Comparison of ENCODE assay signal across 12 mouse cellular contexts in the genomic region with DNA sequence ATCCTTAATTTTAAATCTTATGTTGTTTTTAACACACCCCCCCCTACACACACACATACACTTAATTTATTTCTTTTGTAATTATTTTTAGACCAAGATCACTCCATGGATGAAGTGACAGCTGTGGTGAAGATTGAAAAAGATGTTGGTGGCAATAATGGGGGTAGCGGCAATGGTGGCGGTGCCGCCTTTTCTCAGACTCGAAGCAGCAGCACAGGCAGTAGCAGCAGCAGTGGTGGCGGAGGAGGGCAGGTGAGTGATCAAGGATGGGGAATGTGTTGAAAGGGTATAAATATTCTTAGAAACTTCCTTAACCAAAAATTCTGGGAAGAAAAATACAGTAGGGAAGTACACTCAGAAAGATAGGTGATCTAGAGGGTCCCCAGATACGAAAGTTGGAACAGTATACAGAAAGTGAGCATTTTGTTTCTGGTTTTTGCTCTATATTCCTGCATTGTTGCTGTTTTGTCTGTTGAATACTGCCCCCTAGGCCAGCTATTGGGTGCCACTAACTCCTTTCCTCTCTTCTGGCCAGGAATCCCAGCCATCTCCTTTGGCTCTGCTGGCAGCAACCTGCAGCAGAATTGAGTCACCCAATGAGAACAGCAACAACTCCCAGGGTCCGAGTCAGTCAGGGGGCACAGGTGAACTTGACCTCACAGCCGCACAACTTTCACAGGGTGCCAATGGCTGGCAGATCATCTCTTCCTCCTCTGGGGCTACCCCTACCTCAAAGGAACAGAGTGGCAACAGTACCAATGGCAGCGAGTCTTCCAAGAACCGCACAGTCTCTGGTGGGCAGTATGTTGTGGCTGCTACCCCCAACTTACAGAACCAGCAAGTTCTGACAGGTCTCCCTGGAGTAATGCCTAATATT. TPM values are rescaled to one million over a fixed set of nuclear protein-coding genes. Genes with fewer than 3 reads are reported as not detected.
DNase-seq lines count a peak whose midpoint lies in the region; ATAC-seq and TF ChIP-seq lines count a peak whose summit lies in the region.
"Had no signal": no experiment of that assay in that cellular context is flagged by ENCODE, and none has a peak within 500 bp of the region (broad histone marks: within the 10 kb centered on the region; RNA-seq: fewer than 3 reads in every experiment).

No protein-coding gene starts in this region.

- peaks cover 52% of the 10 kb centered on the region for H3K36me3 ChIP-seq in heart, embryonic 10.5 days
- peaks cover 54% of the 10 kb centered on the region for H3K36me3 ChIP-seq in midbrain, embryonic 10.5 days
- H3K36me3 ChIP-seq in midbrain, embryonic 15.5 days (replicated peaks), result peaks cover 31% of the 10 kb centered on the region
- H3K36me3 ChIP-seq in hindbrain, embryonic 15.5 days, result peaks cover 40% of the 10 kb centered on the region
- H3K36me3 ChIP-seq in myocyte (ENCODE audit: control insufficient read depth, insufficient read depth), result peaks cover 45% of the 10 kb centered on the region

- H3K79me2 ChIP-seq in myocyte (ENCODE audit: control insufficient read depth, insufficient read depth), result peaks cover 62% of the 10 kb centered on the region

- no peak for TF ChIP-seq POLR2A in myocyte (IDR thresholded peaks at IDR 0.05; ENCODE audit: insufficient read length, low read depth)

- ATAC-seq in midbrain, embryonic 15.5 days (replicated peaks), result no peak
- no peak for ATAC-seq in hindbrain, embryonic 15.5 days (ENCODE audit: low FRiP score, low read depth)
- no peak for ATAC-seq in erythroid progenitor cell, adult 5-6 weeks (replicated peaks; ENCODE audit: low FRiP score, poor library complexity, severe bottlenecking)

- intact Hi-C loops in heart, postnatal 14 days (cut with DNase I), result no loop called here

- peaks cover 29% of the 10 kb centered on the region for H3K4me1 ChIP-seq in heart, embryonic 10.5 days
- H3K4me1 ChIP-seq in midbrain, embryonic 10.5 days, result peaks cover 53% of the 10 kb centered on the region
- H3K4me1 ChIP-seq in midbrain, embryonic 15.5 days, result peaks cover 55% of the 10 kb centered on the region
- peaks cover 56% of the 10 kb centered on the region for H3K4me1 ChIP-seq in hindbrain, embryonic 15.5 days (replicated peaks)

- peak overlapping the region; percentile 12; the same call in 1 of the 2 replicates for H3K4me3 ChIP-seq in heart, embryonic 10.5 days
- H3K4me3 ChIP-seq in midbrain, embryonic 10.5 days, result peak overlapping the region; percentile 16; the same call in 1 of the 2 replicates
- H3K4me3 ChIP-seq in midbrain, embryonic 15.5 days, result no peak overlapping the region
- peak overlapping the region; percentile 85; the same call in 1 of the 2 replicates for H3K4me3 ChIP-seq in hindbrain, embryonic 15.5 days
- H3K4me3 ChIP-seq in myocyte, result peak overlapping the region; percentile 33

- H3K27ac ChIP-seq in heart, embryonic 10.5 days, result no peak overlapping the region
- H3K27ac ChIP-seq in midbrain, embryonic 10.5 days (replicated peaks), result no peak overlapping the region
- no peak overlapping the region for H3K27ac ChIP-seq in midbrain, embryonic 15.5 days
- no peak overlapping the region for H3K27ac ChIP-seq in hindbrain, embryonic 15.5 days (replicated peaks)

- no peak overlapping the region for H3K9ac ChIP-seq in midbrain, embryonic 15.5 days
- H3K9ac ChIP-seq in hindbrain, embryonic 15.5 days, result no peak overlapping the region

- H3K27me3 ChIP-seq in heart, embryonic 10.5 days (ENCODE audit: insufficient read depth, poor library complexity, severe bottlenecking), result no peaks in the 10 kb centered on the region
- no peaks in the 10 kb centered on the region for H3K27me3 ChIP-seq in midbrain, embryonic 10.5 days (ENCODE audit: low read depth, poor library complexity, severe bottlenecking)
- no peaks in the 10 kb centered on the region for H3K27me3 ChIP-seq in midbrain, embryonic 15.5 days (replicated peaks)
- no peaks in the 10 kb centered on the region for H3K27me3 ChIP-seq in hindbrain, embryonic 15.5 days
- no peaks in the 10 kb centered on the region for H3K27me3 ChIP-seq in myocyte (ENCODE audit: control insufficient read depth, insufficient read depth, insufficient read length)

- DNase-seq in heart, embryonic 10.5 days (ENCODE audit: low spot score), result no peak
- no peak for DNase-seq in heart, postnatal 14 days
- no peak for DNase-seq in midbrain, embryonic 10.5 days (ENCODE audit: low spot score)
- no peak for DNase-seq in yolk sac, embryonic 10.5 days (ENCODE audit: low spot score)
- DNase-seq: adrenal gland, postnatal 10 days; cerebellum, postnatal 14 days; layer of hippocampus, adult 9-11 months had no signal

- no peak overlapping the region for H3K4me2 ChIP-seq in midbrain, embryonic 15.5 days
- no peak overlapping the region for H3K4me2 ChIP-seq in hindbrain, embryonic 15.5 days
- H3K4me2 ChIP-seq in myocyte (ENCODE audit: low read depth), result peak overlapping the region; percentile 79

- no peaks in the 10 kb centered on the region for H3K9me3 ChIP-seq in heart, embryonic 10.5 days
- no peaks in the 10 kb centered on the region; the same call in 1 of the 2 replicates for H3K9me3 ChIP-seq in midbrain, embryonic 10.5 days (replicated peaks)
- no peaks in the 10 kb centered on the region for H3K9me3 ChIP-seq in midbrain, embryonic 15.5 days
- H3K9me3 ChIP-seq in hindbrain, embryonic 15.5 days, result no peaks in the 10 kb centered on the region

- no peak overlapping the region for H3ac ChIP-seq in myocyte (ENCODE audit: control insufficient read depth, insufficient read length)

- WGBS in heart, embryonic 10.5 days, result 95% methylated on average over 10 of the region's 10 CpGs
- 96% methylated on average over 10 of the region's 10 CpGs for WGBS in midbrain, embryonic 10.5 days
- WGBS in midbrain, embryonic 15.5 days, result 94% methylated on average over 10 of the region's 10 CpGs
- 93% methylated on average over 10 of the region's 10 CpGs for WGBS in hindbrain, embryonic 15.5 days

TF ChIP-seq in myocyte, 11 proteins besides CTCF, POLR2A, EP300 and RAD21 (continues in another document):
- TF ChIP-seq MYOG (IDR thresholded peaks at IDR 0.05; ENCODE audit: control insufficient read depth in 1 of 3, insufficient read depth in 1 of 3, insufficient read length in 2 of 3, low read depth in 2 of 3), result no peak

RNA-seq across cellular contexts. Expression of gene Sp1, which starts 2.0 kb away (rescaled TPM):
- 5.7 and 7.6 TPM in 2 replicates for polyA plus RNA-seq in heart, embryonic 10.5 days (2016; fragmentation: Nextera tagmentation; extraction: Ambion mirVana)
- total RNA-seq in heart, postnatal 14 days (2021), result 10 to 100 TPM; 47.5 to 52.3 TPM
- 7.9 and 8.9 TPM in 2 replicates for polyA plus RNA-seq in midbrain, embryonic 10.5 days (2016; fragmentation: Nextera tagmentation; extraction: Ambion mirVana)
- polyA plus RNA-seq in midbrain, embryonic 15.5 days (2015; fragmentation: Nextera tagmentation; extraction: Ambion mirVana), result 3.4 and 4.1 TPM in 2 replicates
- 3.4 and 4.0 TPM in 2 replicates for polyA plus RNA-seq in hindbrain, embryonic 15.5 days (2015; fragmentation: Nextera tagmentation; extraction: Ambion mirVana)
- polyA plus RNA-seq in myocyte (2012; fragmentation: generic; extraction: Trizol), result 11.7 TPM
- total RNA-seq in erythroid progenitor cell, adult 5-6 weeks (2015; ENCODE audit: low replicate concordance), result 80.5 and 94.1 TPM in 2 replicates
- total RNA-seq in erythroid progenitor cell, adult 5-6 weeks (2017; ENCODE audit: low replicate concordance), result 70.4 and 79.1 TPM in 2 replicates

RNA-seq across cellular contexts. Expression of gene Amhr2, which starts 37.2 kb away (rescaled TPM):
- polyA plus RNA-seq in heart, embryonic 10.5 days (2016; fragmentation: Nextera tagmentation; extraction: Ambion mirVana), result 1.6 and 2.4 TPM in 2 replicates
- total RNA-seq in heart, postnatal 14 days (2021), result 1 to 10 TPM in 1 of 2 experiments, under 1 TPM in 1; 0.66 to 1.0 TPM
- 0.10 and 0.50 TPM in 2 replicates for polyA plus RNA-seq in midbrain, embryonic 10.5 days (2016; fragmentation: Nextera tagmentation; extraction: Ambion mirVana)
- 0.30 and 0.34 TPM in 2 replicates for polyA plus RNA-seq in midbrain, embryonic 15.5 days (2015; fragmentation: Nextera tagmentation; extraction: Ambion mirVana)
- polyA plus RNA-seq in hindbrain, embryonic 15.5 days (2015; fragmentation: Nextera tagmentation; extraction: Ambion mirVana), result 0.21 and 0.52 TPM in 2 replicates
- 0.32 TPM for polyA plus RNA-seq in myocyte (2012; fragmentation: generic; extraction: Trizol)
- not detected in 2 replicates for total RNA-seq in erythroid progenitor cell, adult 5-6 weeks (2015; ENCODE audit: low replicate concordance)
- total RNA-seq in erythroid progenitor cell, adult 5-6 weeks (2017; ENCODE audit: low replicate concordance), result 3.6 TPM in 1 of 2 replicates, not detected in the other

RNA-seq across cellular contexts. Expression of gene Sp7, which starts 40.9 kb away (rescaled TPM):
- polyA plus RNA-seq in heart, embryonic 10.5 days (2016; fragmentation: Nextera tagmentation; extraction: Ambion mirVana), result 0.37 and 1.5 TPM in 2 replicates
- total RNA-seq in heart, postnatal 14 days (2021), result not detected
- polyA plus RNA-seq in midbrain, embryonic 10.5 days (2016; fragmentation: Nextera tagmentation; extraction: Ambion mirVana), result 0.59 and 0.66 TPM in 2 replicates
- polyA plus RNA-seq in midbrain, embryonic 15.5 days (2015; fragmentation: Nextera tagmentation; extraction: Ambion mirVana), result 0.09 and 0.26 TPM in 2 replicates
- polyA plus RNA-seq in hindbrain, embryonic 15.5 days (2015; fragmentation: Nextera tagmentation; extraction: Ambion mirVana), result 0.57 and 0.71 TPM in 2 replicates
- 0.24 TPM for polyA plus RNA-seq in myocyte (2012; fragmentation: generic; extraction: Trizol)
- total RNA-seq in erythroid progenitor cell, adult 5-6 weeks (2015; ENCODE audit: low replicate concordance), result not detected in 2 replicates
- total RNA-seq in erythroid progenitor cell, adult 5-6 weeks (2017; ENCODE audit: low replicate concordance), result not detected in 2 replicates
- total RNA-seq: heart, postnatal 25 days had no signal

RNA-seq across cellular contexts. Expression of gene Prr13, which starts 50.9 kb away (rescaled TPM):
- polyA plus RNA-seq in heart, embryonic 10.5 days (2016; fragmentation: Nextera tagmentation; extraction: Ambion mirVana), result 82.8 and 101 TPM in 2 replicates
- 10 to 100 TPM; 21.1 to 21.7 TPM for total RNA-seq in heart, postnatal 14 days (2021)
- polyA plus RNA-seq in midbrain, embryonic 10.5 days (2016; fragmentation: Nextera tagmentation; extraction: Ambion mirVana), result 75.7 and 82.3 TPM in 2 replicates
- polyA plus RNA-seq in midbrain, embryonic 15.5 days (2015; fragmentation: Nextera tagmentation; extraction: Ambion mirVana), result 103 and 107 TPM in 2 replicates
- polyA plus RNA-seq in hindbrain, embryonic 15.5 days (2015; fragmentation: Nextera tagmentation; extraction: Ambion mirVana), result 88.7 and 98.5 TPM in 2 replicates
- 92.9 TPM for polyA plus RNA-seq in myocyte (2012; fragmentation: generic; extraction: Trizol)
- 45.4 and 56.6 TPM in 2 replicates for total RNA-seq in erythroid progenitor cell, adult 5-6 weeks (2015; ENCODE audit: low replicate concordance)
- total RNA-seq in erythroid progenitor cell, adult 5-6 weeks (2017; ENCODE audit: low replicate concordance), result 18.6 and 49.4 TPM in 2 replicates

RNA-seq across cellular contexts. Expression of gene Aaas, which starts 57.3 kb away (rescaled TPM):
- polyA plus RNA-seq in heart, embryonic 10.5 days (2016; fragmentation: Nextera tagmentation; extraction: Ambion mirVana), result 87.7 and 96.4 TPM in 2 replicates
- 10 to 100 TPM in 1 of 2 experiments, 1 to 10 TPM in 1; 9.5 to 15.2 TPM for total RNA-seq in heart, postnatal 14 days (2021)
- polyA plus RNA-seq in midbrain, embryonic 10.5 days (2016; fragmentation: Nextera tagmentation; extraction: Ambion mirVana), result 115 and 128 TPM in 2 replicates
- polyA plus RNA-seq in midbrain, embryonic 15.5 days (2015; fragmentation: Nextera tagmentation; extraction: Ambion mirVana), result 37.4 and 37.9 TPM in 2 replicates
- polyA plus RNA-seq in hindbrain, embryonic 15.5 days (2015; fragmentation: Nextera tagmentation; extraction: Ambion mirVana), result 36.8 and 37.9 TPM in 2 replicates
- 57.5 TPM for polyA plus RNA-seq in myocyte (2012; fragmentation: generic; extraction: Trizol)
- total RNA-seq in erythroid progenitor cell, adult 5-6 weeks (2015; ENCODE audit: low replicate concordance), result 41.9 and 51.5 TPM in 2 replicates
- 18.2 and 49.8 TPM in 2 replicates for total RNA-seq in erythroid progenitor cell, adult 5-6 weeks (2017; ENCODE audit: low replicate concordance)
